ENCODE assay signal across 8 mouse cellular contexts in genomic region chr9:41697611-41698467, GRCm38 (mm10).
DNase-seq lines count a peak whose midpoint lies in the region; ATAC-seq and TF ChIP-seq lines count a peak whose summit lies in the region.

No protein-coding gene starts in this region.

- no peak overlapping the region for H3K4me3 ChIP-seq in hindbrain, embryonic 16.5 days (ENCODE audit: low read length)
- H3K4me3 ChIP-seq in lung, embryonic 14.5 days (ENCODE audit: low read depth, low read length) = no peak overlapping the region
- no peak overlapping the region for H3K4me3 ChIP-seq in kidney, embryonic 15.5 days (replicated peaks)

- TF ChIP-seq CTCF in lung, embryonic 14.5 days (IDR thresholded peaks at IDR 0.05; ENCODE audit: low read depth) = no peak

- H3K9ac ChIP-seq in hindbrain, embryonic 16.5 days (ENCODE audit: low read depth, low read length) = peak overlapping the region; percentile 5; the same call in 1 of the 2 replicates
- H3K9ac ChIP-seq in lung, embryonic 14.5 days = no peak overlapping the region
- H3K9ac ChIP-seq in kidney, embryonic 15.5 days = no peak overlapping the region

- H3K9me3 ChIP-seq in hindbrain, embryonic 16.5 days (ENCODE audit: control insufficient read depth, low read length) = no peaks in the 10 kb centered on the region
- H3K9me3 ChIP-seq in lung, embryonic 14.5 days (ENCODE audit: low read depth, low read length) = no peaks in the 10 kb centered on the region
- no peaks in the 10 kb centered on the region for H3K9me3 ChIP-seq in kidney, embryonic 15.5 days (replicated peaks)

- peak; percentile 6 for DNase-seq in cerebellum, adult 9-10 months
- peak; percentile 79 for DNase-seq in lung, embryonic 14.5 days
- DNase-seq in right cerebral cortex, adult 2 months (ENCODE audit: low spot score in 2 of 2) = peak; percentile 10 to 52
- DNase-seq in urinary bladder, postnatal 4 days (ENCODE audit: low spot score in 2 of 2) = no peak
- no peak for DNase-seq in ovary, adult 18-20 months (ENCODE audit: low spot score)

- no peak for ATAC-seq in cerebellum, adult (ENCODE audit: insufficient number of reproducible peaks, low FRiP score, low TSS enrichment)
- peak; percentile 88 for ATAC-seq in hindbrain, embryonic 16.5 days
- ATAC-seq in lung, embryonic 14.5 days (ENCODE audit: insufficient read depth) = peak; percentile 49; the same call in 1 of the 2 replicates
- ATAC-seq in kidney, embryonic 15.5 days (replicated peaks; ENCODE audit: low FRiP score) = no peak

- H3K36me3 ChIP-seq in hindbrain, embryonic 16.5 days (ENCODE audit: control insufficient read depth, insufficient read depth, low read length) = no peaks in the 10 kb centered on the region
- H3K36me3 ChIP-seq in lung, embryonic 14.5 days (ENCODE audit: insufficient read depth) = no peaks in the 10 kb centered on the region
- H3K36me3 ChIP-seq in kidney, embryonic 15.5 days = no peaks in the 10 kb centered on the region

- H3K4me1 ChIP-seq in hindbrain, embryonic 16.5 days (ENCODE audit: control insufficient read depth, insufficient read depth, low read depth, low read length) = peaks cover 15% of the 10 kb centered on the region
- 0 out of 2 replicates have a peak, but pooled peaks cover 4% of the 10 kb centered on the region for H3K4me1 ChIP-seq in lung, embryonic 14.5 days (ENCODE audit: insufficient read depth)
- peaks cover 2% of the 10 kb centered on the region; the same call in 1 of the 2 replicates for H3K4me1 ChIP-seq in kidney, embryonic 15.5 days

- peak overlapping the region; percentile 13 for H3K4me2 ChIP-seq in hindbrain, embryonic 16.5 days (ENCODE audit: low read length)
- no peak overlapping the region for H3K4me2 ChIP-seq in lung, embryonic 14.5 days
- H3K4me2 ChIP-seq in kidney, embryonic 15.5 days = no peak overlapping the region

- peak overlapping the region; percentile 74 for H3K27ac ChIP-seq in hindbrain, embryonic 16.5 days (ENCODE audit: low read depth, low read length)
- H3K27ac ChIP-seq in lung, embryonic 14.5 days (ENCODE audit: low read depth) = no peak overlapping the region
- H3K27ac ChIP-seq in kidney, embryonic 15.5 days = no peak overlapping the region

- 16% methylated on average over 24 of the region's 24 CpGs for WGBS in hindbrain, embryonic 16.5 days
- 56% methylated on average over 24 of the region's 24 CpGs for WGBS in lung, embryonic 14.5 days
- WGBS in kidney, embryonic 15.5 days = 64% methylated on average over 24 of the region's 24 CpGs

- H3K27me3 ChIP-seq in hindbrain, embryonic 16.5 days (replicated peaks; ENCODE audit: control insufficient read depth, insufficient read depth, low read length) = no peaks in the 10 kb centered on the region
- H3K27me3 ChIP-seq in lung, embryonic 14.5 days (ENCODE audit: insufficient read depth, low read length) = 0 out of 2 replicates have a peak, but pooled peaks cover 5% of the 10 kb centered on the region
- no peaks in the 10 kb centered on the region; the same call in 1 of the 2 replicates for H3K27me3 ChIP-seq in kidney, embryonic 15.5 days

Comparison
In these comparisons a context has a peak if more than half of its experiments do, and no peak if none do; other contexts are left out.
1. DNase-seq: peak in cerebellum, adult 9-10 months (single experiment), lung, embryonic 14.5 days (single experiment) and right cerebral cortex, adult 2 months (2 of 2); none in urinary bladder, postnatal 4 days (0 of 2) and ovary, adult 18-20 months (single experiment).
2. ATAC-seq: peak in hindbrain, embryonic 16.5 days (single experiment) and lung, embryonic 14.5 days (single experiment); none in cerebellum, adult (single experiment) and kidney, embryonic 15.5 days (single experiment).